Mouse (Mus musculus) erythroblast, embryonic 14.5 days (primary cell): ENCODE results near the gene Cbfa2t3. TPM values are rescaled to one million over a fixed set of nuclear protein-coding genes. Genes with fewer than 3 reads are reported as not detected.

Experiments
- H3K27me3 ChIP-seq: 2 replicates; pipeline ENCODE4 v1.6.1; 2012; ENCODE audit warnings: inconsistent platforms; ENCODE audit not compliant: control insufficient read depth
- H3K36me3 ChIP-seq: 2 replicates; pipeline ENCODE4 v1.6.1; 2012; ENCODE audit warnings: mild to moderate bottlenecking, inconsistent platforms; ENCODE audit not compliant: control insufficient read depth
- H3K4me1 ChIP-seq: 2 replicates; pipeline ENCODE4 v1.6.1; 2012; ENCODE audit warnings: inconsistent platforms; ENCODE audit not compliant: control insufficient read depth
- H3K4me3 ChIP-seq: replicated peaks from 2 replicates; pipeline ENCODE3; 2012; ENCODE audit warnings: moderate library complexity, mild to moderate bottlenecking, inconsistent platforms
- H3K9me3 ChIP-seq: 2 replicates; pipeline ENCODE4 v1.6.1; 2012; ENCODE audit warnings: low read length, inconsistent platforms, mixed read lengths; ENCODE audit not compliant: control insufficient read depth
- GATA1 ChIP-seq: IDR thresholded peaks from 2 replicates; pipeline ENCODE4 v1.6.1; 2012; ENCODE audit warnings: low read length, inconsistent platforms, mixed read lengths
- TAL1 ChIP-seq: IDR thresholded peaks from 3 replicates; pipeline ENCODE4 v1.6.1; 2012; ENCODE audit warnings: low read length, inconsistent platforms, mixed read lengths
- polyA plus RNA-seq: library from polyadenylated mRNA; stranded (reverse); fragments of >175 nt; gene quantifications from 2 replicates; pipeline ENCODE4 v1.2.3, GENCODE M21; 2012

Gene Cbfa2t3
- polyA plus RNA-seq, 1 experiment, result 8.9 TPM

- Histone ChIP-seq H3K27me3 (no peaks in the 10 kb centered on the region; the same call in 1 of the 2 replicates), H3K4me1 (peaks cover 53% of the 10 kb centered on the region), H3K4me3 (no peak overlapping the region), H3K9me3 (peaks cover 5% of the 10 kb centered on the region), H3K36me3 (peaks cover 26% of the 10 kb centered on the region)
- TF ChIP-seq TAL1, result no peak
- no peak for TF ChIP-seq GATA1
Observed at GRCm38 (mm10) chr8:122616181-122616905, 82.6 kb downstream of the Cbfa2t3 start.

DNA sequence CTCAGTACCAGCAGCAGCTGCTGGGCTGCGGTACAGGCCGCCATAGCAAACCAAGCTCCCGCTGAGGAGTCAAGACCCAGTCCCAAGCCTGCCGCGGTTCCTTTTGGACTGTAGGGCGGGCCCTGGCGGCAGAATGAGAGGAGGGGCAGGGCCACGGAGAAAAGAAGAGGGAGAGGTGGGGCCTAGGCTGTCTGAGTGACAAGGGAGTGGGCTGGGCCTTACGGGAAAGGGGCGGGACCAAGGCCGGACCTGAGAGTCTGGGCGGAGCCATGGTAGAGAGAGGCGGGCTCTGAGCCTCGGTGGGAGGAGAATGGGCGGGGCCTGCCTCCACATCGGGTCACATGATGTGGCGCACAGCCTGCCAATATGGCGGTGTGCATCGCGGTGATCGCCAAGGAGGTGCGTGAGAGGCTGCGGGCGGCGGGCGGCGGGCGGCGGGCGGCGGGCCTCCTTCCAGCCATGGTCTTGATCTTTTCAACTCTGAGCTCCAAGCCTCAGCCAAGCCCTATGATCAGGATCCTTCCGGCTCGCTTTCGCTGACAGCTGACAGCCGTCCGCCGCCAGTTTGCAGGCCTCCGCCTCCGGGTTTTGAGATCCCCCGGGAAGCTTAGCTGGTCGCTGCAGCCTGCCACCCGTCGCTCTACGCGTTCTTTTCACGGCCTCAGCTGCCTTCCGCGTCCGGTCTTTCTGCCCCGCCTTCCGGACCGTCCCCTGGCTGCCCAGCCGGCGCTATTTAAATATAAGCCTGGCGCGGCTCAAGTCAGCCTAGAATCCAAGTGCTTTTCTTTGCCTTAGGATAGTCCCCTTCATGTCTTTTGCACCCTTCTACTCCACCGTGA lies 87.4 kb downstream of the Cbfa2t3 start, which contains the start of the genes Galns and Trappc2l:
Galns (minus strand) TSS at position 169 of the 839 bp plus-strand sequence.
Trappc2l (plus strand) TSS at position 346 of the 839 bp plus-strand sequence.
- peaks cover 27% of the 10 kb centered on the region for H3K4me1 ChIP-seq
- no peak for TF ChIP-seq TAL1
- no peak for TF ChIP-seq GATA1

DNA sequence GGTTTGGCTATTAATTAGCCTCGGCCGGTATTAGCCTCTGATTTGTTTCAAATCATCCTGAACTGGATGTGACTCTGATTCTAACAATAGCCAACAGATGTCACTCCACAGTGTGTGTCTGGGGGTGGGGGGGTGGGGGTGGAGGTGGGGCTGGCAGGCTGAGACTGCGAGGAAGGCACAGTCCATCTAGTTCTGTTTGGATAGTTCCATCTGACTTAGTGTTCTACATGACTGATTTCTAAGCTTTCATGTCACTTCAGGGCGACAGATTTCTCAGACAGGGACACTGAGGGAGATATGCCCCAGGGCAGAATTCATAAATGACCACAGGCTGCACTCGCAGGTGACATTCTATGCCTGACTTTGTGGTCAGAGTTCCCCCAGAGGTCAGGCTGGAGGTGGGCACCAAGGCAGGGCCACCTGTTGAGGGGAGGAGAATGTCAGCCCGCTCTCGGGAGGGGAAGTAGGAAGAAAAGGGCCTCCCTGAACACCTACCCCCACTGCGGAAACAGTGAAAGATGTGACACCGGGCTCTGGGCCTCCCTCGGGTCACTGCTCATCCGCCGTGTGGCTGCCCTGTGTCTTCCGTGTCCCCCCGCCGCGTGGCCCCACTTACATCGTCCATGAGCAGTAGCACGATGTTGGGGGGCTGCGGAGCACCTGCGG lies 88.2 kb downstream of the Cbfa2t3 start:
- peaks cover 24% of the 10 kb centered on the region for H3K36me3 ChIP-seq
- H3K4me3 ChIP-seq, result peak overlapping the region; percentile 76
- no peaks in the 10 kb centered on the region for H3K27me3 ChIP-seq
- TF ChIP-seq GATA1, result no peak
- TF ChIP-seq TAL1, result no peak
- H3K9me3 ChIP-seq, result no peaks in the 10 kb centered on the region
- H3K4me1 ChIP-seq, result peaks cover 27% of the 10 kb centered on the region

More for the DNA sequence above, 87.4 kb downstream of the Cbfa2t3 start, which contains the start of the genes Galns and Trappc2l:
- Histone ChIP-seq H3K4me3 (peak within 1 kb of the TSS; percentile 76), H3K36me3 (peaks cover 26% of the 10 kb centered on the region), H3K27me3 (no peaks in the 10 kb centered on the region), H3K9me3 (no peaks in the 10 kb centered on the region)

GRCm38 (mm10) chr8:122610209-122610608 lies 88.7 kb downstream of the Cbfa2t3 start:
- no peaks in the 10 kb centered on the region for H3K9me3 ChIP-seq
- H3K4me3 ChIP-seq, result no peak overlapping the region
- TF ChIP-seq GATA1 (no peak), TAL1 (no peak)

GRCm38 (mm10) chr8:122606810-122607209 lies 92.1 kb downstream of the Cbfa2t3 start:
- TF ChIP-seq TAL1 (peak; percentile 36; the same call in 2 of the 3 replicates), GATA1 (no peak)
- Histone ChIP-seq H3K9me3 (no peaks in the 10 kb centered on the region), H3K36me3 (no peaks in the 10 kb centered on the region), H3K4me1 (peaks cover 12% of the 10 kb centered on the region), H3K4me3 (no peak overlapping the region), H3K27me3 (no peaks in the 10 kb centered on the region; the same call in 1 of the 2 replicates)

More at GRCm38 (mm10) chr8:122610209-122610608, 88.7 kb downstream of the Cbfa2t3 start:
- Histone ChIP-seq H3K36me3 (peaks cover 20% of the 10 kb centered on the region), H3K4me1 (peaks cover 27% of the 10 kb centered on the region), H3K27me3 (no peaks in the 10 kb centered on the region)

DNA sequence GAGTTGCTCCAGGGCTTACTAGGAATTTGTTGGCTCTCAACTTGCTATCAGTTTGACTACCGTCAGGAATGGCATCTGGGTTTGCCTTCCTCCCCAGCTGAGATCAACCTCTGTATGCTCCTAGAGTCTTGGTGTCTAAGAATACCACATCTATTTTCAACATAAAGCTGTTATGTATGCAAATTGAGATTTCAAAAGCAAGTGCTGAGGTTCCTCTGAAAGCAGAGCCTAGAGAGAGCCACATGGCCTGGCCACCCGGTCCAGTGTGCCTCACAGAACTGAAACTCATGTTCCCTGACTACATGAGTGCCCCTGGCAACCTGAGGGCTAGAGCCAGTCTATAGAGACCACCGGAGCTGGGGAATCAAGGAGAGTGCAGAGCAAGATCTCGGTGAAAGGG lies 93.5 kb downstream of the Cbfa2t3 start:
- no peak for TF ChIP-seq TAL1
- TF ChIP-seq GATA1, result no peak
- H3K36me3 ChIP-seq, result no peaks in the 10 kb centered on the region
- no peaks in the 10 kb centered on the region; the same call in 1 of the 2 replicates for H3K27me3 ChIP-seq
- H3K9me3 ChIP-seq, result no peaks in the 10 kb centered on the region
- peaks cover 2% of the 10 kb centered on the region for H3K4me1 ChIP-seq
- no peak overlapping the region for H3K4me3 ChIP-seq

GRCm38 (mm10) chr8:122604640-122605039 lies 94.3 kb downstream of the Cbfa2t3 start:
- no peak overlapping the region for H3K4me3 ChIP-seq
- H3K9me3 ChIP-seq, result no peaks in the 10 kb centered on the region
- H3K4me1 ChIP-seq, result peaks cover 1% of the 10 kb centered on the region; the same call in 1 of the 2 replicates
- H3K27me3 ChIP-seq, result no peaks in the 10 kb centered on the region; the same call in 1 of the 2 replicates
- no peaks in the 10 kb centered on the region for H3K36me3 ChIP-seq
- TF ChIP-seq GATA1, result no peak

DNA sequence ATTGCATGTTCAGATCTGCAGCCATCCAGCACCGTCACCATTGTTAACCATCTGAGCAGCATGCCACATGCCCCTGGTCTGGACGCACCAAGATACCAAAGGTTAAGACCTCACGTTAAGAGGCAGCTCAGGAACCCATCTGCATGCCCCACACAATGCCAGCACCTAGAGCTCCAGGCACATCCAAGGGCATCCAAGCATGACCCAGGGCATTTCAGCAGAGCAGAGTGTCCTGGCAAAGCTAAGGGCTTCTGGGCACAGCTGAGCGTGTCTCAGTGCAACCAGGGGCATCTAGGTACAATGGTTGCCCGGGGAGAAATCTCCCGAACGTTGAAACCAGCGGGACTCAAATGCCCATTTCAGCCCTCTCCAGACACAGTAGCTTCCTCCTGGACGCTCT lies 98.2 kb downstream of the Cbfa2t3 start:
- Histone ChIP-seq H3K36me3 (no peaks in the 10 kb centered on the region), H3K9me3 (no peaks in the 10 kb centered on the region), H3K27me3 (no peaks in the 10 kb centered on the region; the same call in 1 of the 2 replicates), H3K4me1 (no peaks in the 10 kb centered on the region), H3K4me3 (no peak overlapping the region)
- TF ChIP-seq GATA1 (no peak), TAL1 (no peak)
